Mouse (Mus musculus): ENCODE data around the gene Zfp791. TPM values are rescaled to one million over a fixed set of nuclear protein-coding genes. Genes with fewer than 3 reads are reported as not detected.
"Not testable (repeated sequence)": the region's sequence is repeated elsewhere in the genome, so short reads cannot be mapped to it uniquely, and the experiment has no call there.

Gene Zfp791
- total RNA-seq, 4 experiments from 2014 or later: 6.1 to 8.9 (median 8.5) TPM

GRCm38 (mm10) chr8:85083108-85083813, 39.6 kb downstream of the Zfp791 start, which contains the start of gene Man2b1:
Gene Man2b1 (plus strand): TSS chr8:85083270.
- peak; percentile 82 to 86 for DNase-seq (ENCODE audit: low spot score in 2 of 2)

GRCm38 (mm10) chr8:85082169-85082568, 40.7 kb downstream of the Zfp791 start:
- not testable (repeated sequence) for DNase-seq (ENCODE audit: low spot score in 2 of 2)

- DNase-seq (ENCODE audit: low spot score in 2 of 2): no peak
These were observed 41.7 kb downstream of the Zfp791 start, which contains the start of gene Wdr83 for GRCm38 (mm10) chr8:85081216-85081555. Gene Wdr83 (minus strand): TSS chr8:85081306.

GRCm38 (mm10) chr8:85080532-85081215, 42.2 kb downstream of the Zfp791 start, which contains the start of gene Wdr83os:
Gene Wdr83os (plus strand): TSS chr8:85080740.
- no peak for DNase-seq (ENCODE audit: low spot score in 2 of 2)

GRCm38 (mm10) chr8:85080214-85080531, 42.7 kb downstream of the Zfp791 start:
- no peak for DNase-seq (ENCODE audit: low spot score in 2 of 2)

GRCm38 (mm10) chr8:85076993-85077392, 45.9 kb downstream of the Zfp791 start:
- peak; percentile 69 to 83 for DNase-seq (ENCODE audit: low spot score in 2 of 2)

GRCm38 (mm10) chr8:85076001-85076400, 46.9 kb downstream of the Zfp791 start:
- no peak for DNase-seq (ENCODE audit: low spot score in 2 of 2)

GRCm38 (mm10) chr8:85074617-85075016, 48.3 kb downstream of the Zfp791 start:
- DNase-seq (ENCODE audit: low spot score in 2 of 2): no peak

GRCm38 (mm10) chr8:85074167-85074566, 48.7 kb downstream of the Zfp791 start:
- no peak for DNase-seq (ENCODE audit: low spot score in 2 of 2)

GRCm38 (mm10) chr8:85073041-85073612, 49.8 kb downstream of the Zfp791 start:
- DNase-seq (ENCODE audit: low spot score in 2 of 2): no peak

- no peak for DNase-seq (ENCODE audit: low spot score in 2 of 2)
These were observed 50.4 kb downstream of the Zfp791 start for GRCm38 (mm10) chr8:85072364-85072929.

GRCm38 (mm10) chr8:85071514-85072281, 51.2 kb downstream of the Zfp791 start, which contains the start of gene Dhps:
Gene Dhps (plus strand): TSS chr8:85071757.
- peak; percentile 88 to 93 for DNase-seq (ENCODE audit: low spot score in 2 of 2)

GRCm38 (mm10) chr8:85071041-85071440, 51.9 kb downstream of the Zfp791 start:
- DNase-seq (ENCODE audit: low spot score in 2 of 2): no peak

GRCm38 (mm10) chr8:85067982-85068381, 54.9 kb downstream of the Zfp791 start, which contains the start of gene Gm5741:
Gene Gm5741 (minus strand): TSS chr8:85067982.
- DNase-seq (ENCODE audit: low spot score in 2 of 2): no peak

GRCm38 (mm10) chr8:85067155-85067554, 55.7 kb downstream of the Zfp791 start:
- DNase-seq (ENCODE audit: low spot score in 2 of 2): no peak

- no peak for DNase-seq (ENCODE audit: low spot score in 2 of 2)
These were observed 57.7 kb downstream of the Zfp791 start for GRCm38 (mm10) chr8:85065213-85065612.

- no peak for DNase-seq (ENCODE audit: low spot score in 2 of 2)
These were observed 60.3 kb downstream of the Zfp791 start for GRCm38 (mm10) chr8:85062603-85063002.

- DNase-seq (ENCODE audit: low spot score in 2 of 2): peak; percentile 90 to 92
These were observed 62.8 kb downstream of the Zfp791 start, which contains the start of gene Fbxw9 for GRCm38 (mm10) chr8:85059879-85060616. Gene Fbxw9 (plus strand): TSS chr8:85060055.
